Mouse (Mus musculus): ENCODE data around the gene Tbc1d9.

GRCm38 (mm10) chr8:83186376-83186775 is 21.2 kb downstream of the Tbc1d9 start:
- no peak for TF ChIP-seq CTCF (IDR thresholded peaks at IDR 0.05; ENCODE audit: borderline replicate concordance, insufficient read depth, low read length)
- TF ChIP-seq POLR2A (IDR thresholded peaks at IDR 0.05; ENCODE audit: low read depth, low read length) = no peak
